Mouse (Mus musculus): ENCODE results near the gene Syt12. TPM values are rescaled to one million over a fixed set of nuclear protein-coding genes. Genes with fewer than 3 reads are reported as not detected.

Syt12 gene
- 10 to 100 TPM; 60.5 to 90.4 (median 73.7) TPM for total RNA-seq (2022)

- peak; percentile 81 for DNase-seq
Observed at GRCm38 (mm10) chr19:4477345-4478189, at the start of gene Syt12. TSS of gene Syt12 (minus strand) at chr19:4477447.

- no peak for DNase-seq
Observed at GRCm38 (mm10) chr19:4521426-4522050, 44.3 kb upstream of the Syt12 start.

- DNase-seq, result no peak
Observed at GRCm38 (mm10) chr19:4517483-4517882, 40.2 kb upstream of the Syt12 start.

GRCm38 (mm10) chr19:4516288-4516687, 39.0 kb upstream of the Syt12 start:
- no peak for DNase-seq

- DNase-seq, result no peak
Observed at GRCm38 (mm10) chr19:4515746-4516145, 38.5 kb upstream of the Syt12 start.

- DNase-seq, result no peak
Observed at GRCm38 (mm10) chr19:4513236-4513858, 36.1 kb upstream of the Syt12 start.

GRCm38 (mm10) chr19:4511116-4511841, 34.0 kb upstream of the Syt12 start:
- no peak for DNase-seq

GRCm38 (mm10) chr19:4509986-4510963, 33.0 kb upstream of the Syt12 start, which contains the start of gene Pcx:
TSS of gene Pcx (plus strand) at chr19:4510472.
- peak; percentile 100 for DNase-seq

- DNase-seq, result no peak
Observed at GRCm38 (mm10) chr19:4507746-4508145, 30.5 kb upstream of the Syt12 start.

GRCm38 (mm10) chr19:4504830-4505229, 27.6 kb upstream of the Syt12 start:
- DNase-seq, result no peak

GRCm38 (mm10) chr19:4502701-4503100, 25.5 kb upstream of the Syt12 start:
- DNase-seq, result no peak

- peak; percentile 91 for DNase-seq
Observed at GRCm38 (mm10) chr19:4498062-4498933, 21.1 kb upstream of the Syt12 start, which contains the start of gene 2010003K11Rik. TSS of gene 2010003K11Rik (minus strand) at chr19:4498583.

GRCm38 (mm10) chr19:4497263-4497973, 20.2 kb upstream of the Syt12 start:
- peak; percentile 82 for DNase-seq

- peak; percentile 37 for DNase-seq
Observed at GRCm38 (mm10) chr19:4496535-4497262, 19.5 kb upstream of the Syt12 start.

- no peak for DNase-seq
Observed at GRCm38 (mm10) chr19:4495814-4496213, 18.6 kb upstream of the Syt12 start.

- DNase-seq, result no peak
Observed at GRCm38 (mm10) chr19:4494707-4495106, 17.5 kb upstream of the Syt12 start.

GRCm38 (mm10) chr19:4492526-4493296, 15.5 kb upstream of the Syt12 start:
- peak; percentile 92 for DNase-seq

All from adrenal gland, adult 8-10 months (tissue).